Mouse (Mus musculus) heart, embryonic 14.5 days (tissue): ENCODE measurements at regions not wholly inside any gene's neighbourhood (a gene's known extent, or its start where the extent isn't known, plus 50 kb on each side); places are given as distances from the start of the nearest gene placed in this dataset.

ENCODE experiments used
- ATAC-seq: fragments of 200-750 bp; cut with Nextera tagmentation; 2 replicates; pipeline ENCODE4 v1.8.0; 2017; ENCODE audit warnings: low read depth, moderate TSS enrichment; ENCODE audit not compliant: insufficient number of reproducible peaks, insufficient read depth, low FRiP score
- H3K27ac ChIP-seq, 2 experiments: fragments of 200-500 bp in 1 of 2; fragments of 300-500 bp in 1 of 2; sonication (generic) in 1 of 2; replicated peaks in 1 of 2; 2 replicates each; pipeline ENCODE4 v1.5.1; 2012 to 2014; ENCODE audit warnings: low read depth in 2 of 2, low read length in 2 of 2, control low read depth in 1 of 2, mild to moderate bottlenecking in 1 of 2, mixed read lengths in 1 of 2; ENCODE audit not compliant: control insufficient read depth in 1 of 2, insufficient read depth in 1 of 2
- H3K27me3 ChIP-seq: fragments of 300-500 bp; sonication (generic); 2 replicates; pipeline ENCODE4 v1.6.1; 2014; ENCODE audit warnings: mild to moderate bottlenecking, low read length, control low read depth; ENCODE audit not compliant: control insufficient read depth, insufficient read depth
- H3K36me3 ChIP-seq: fragments of 300-500 bp; sonication (generic); 2 replicates; pipeline ENCODE4 v1.6.1; 2014; ENCODE audit warnings: mild to moderate bottlenecking, control low read depth, low read length, mixed read lengths; ENCODE audit not compliant: control insufficient read depth, insufficient read depth
- H3K4me1 ChIP-seq, 2 experiments: fragments of 200-500 bp in 1 of 2; fragments of 300-500 bp in 1 of 2; sonication (generic) in 1 of 2; 2 replicates each; pipeline ENCODE4 v1.6.1; 2012 to 2014; ENCODE audit warnings: low read length in 2 of 2, control low read depth in 1 of 2, mixed read lengths in 1 of 2; ENCODE audit not compliant: control insufficient read depth in 2 of 2, insufficient read depth in 2 of 2
- H3K4me2 ChIP-seq: fragments of 300-500 bp; sonication (generic); 2 replicates; pipeline ENCODE4 v1.6.1; 2014; ENCODE audit warnings: mild to moderate bottlenecking, low read length
- H3K4me3 ChIP-seq, 2 experiments: fragments of 200-500 bp in 1 of 2; fragments of 300-500 bp in 1 of 2; sonication (generic) in 1 of 2; 2 replicates each; pipeline ENCODE4 v1.5.1; 2012 to 2014; ENCODE audit warnings: low read length in 2 of 2, mild to moderate bottlenecking in 2 of 2, control low read depth in 1 of 2, low read depth in 1 of 2, moderate library complexity in 1 of 2; ENCODE audit not compliant: control insufficient read depth in 1 of 2, insufficient read depth in 1 of 2
- H3K9ac ChIP-seq: fragments of 300-500 bp; sonication (generic); 2 replicates; pipeline ENCODE4 v1.6.1; 2014; ENCODE audit warnings: mild to moderate bottlenecking, low read length
- H3K9me3 ChIP-seq: fragments of 300-500 bp; sonication (generic); 2 replicates; pipeline ENCODE4 v1.6.1; 2016; ENCODE audit warnings: low read length, control low read depth; ENCODE audit not compliant: control insufficient read depth
- WGBS: fragments of 180-500 bp; shearing (Covaris S2); extraction: QIAGEN DNeasy Blood & Tissue Kit; methylation state at CpG from one replicate; pipeline ENCODE4 v1.1.7; 2014; 5-methylcytosine and 5-hydroxymethylcytosine counted together

DNA sequence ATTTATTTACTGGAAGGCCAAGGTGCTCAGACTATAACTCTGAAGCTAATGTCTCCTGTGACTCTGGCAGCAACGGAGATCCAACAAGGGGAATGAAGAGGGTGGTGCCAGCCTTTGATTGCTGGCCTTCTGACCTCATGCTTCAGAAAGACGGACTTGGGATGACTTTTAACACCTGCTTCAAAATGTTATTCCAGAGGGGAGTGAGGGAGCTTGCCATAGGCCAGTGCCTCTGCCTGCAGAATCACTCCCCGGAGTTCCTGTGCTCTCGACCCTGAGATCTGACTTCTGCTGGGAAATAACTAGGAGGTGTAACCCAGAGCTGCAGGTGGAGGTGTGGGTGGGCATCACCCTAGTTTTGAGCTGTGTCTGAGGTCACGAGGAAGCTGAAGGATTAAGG, 78.9 kb upstream of the Cxcr4 start:
- Histone ChIP-seq H3K36me3 (no peaks in the 10 kb centered on the region), H3K4me1 (peaks cover 0 to 3% of the 10 kb centered on the region in 2 experiments; a peak in 1 of 4 replicates), H3K9me3 (0 out of 2 replicates have a peak, but pooled peaks cover 3% of the 10 kb centered on the region), H3K4me3 (no peak overlapping the region), H3K27me3 (no peaks in the 10 kb centered on the region), H3K27ac (no peak overlapping the region), H3K4me2 (no peak overlapping the region), H3K9ac (no peak overlapping the region)
- no peak for ATAC-seq
- WGBS: 58% methylated on average over 5 of the region's 5 CpGs

DNA sequence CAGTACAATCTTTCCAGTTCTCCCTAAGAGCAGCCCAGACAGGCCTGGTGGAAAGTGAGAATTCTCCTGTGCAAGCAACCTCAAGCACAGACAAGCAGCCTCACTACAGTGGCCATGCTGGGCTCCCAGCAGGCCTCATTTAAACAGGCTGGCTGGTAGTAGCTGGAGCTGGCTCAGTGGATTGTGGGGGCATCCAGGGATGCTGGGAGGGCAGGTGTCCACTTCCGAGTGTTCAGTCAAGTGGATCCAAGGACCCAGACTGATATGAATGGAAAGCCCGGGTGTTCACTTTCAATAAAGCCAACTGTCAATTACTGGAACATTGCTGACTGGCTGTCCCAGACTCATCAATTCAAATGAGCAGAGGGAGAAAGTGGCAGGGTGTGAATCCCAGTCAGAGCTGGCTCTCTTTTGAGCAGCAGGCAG, 77.2 kb upstream of the Cxcr4 start:
- Histone ChIP-seq H3K27ac (no peak overlapping the region), H3K4me3 (no peak overlapping the region), H3K4me2 (no peak overlapping the region), H3K4me1 (peaks cover 0 to 3% of the 10 kb centered on the region in 2 experiments; a peak in 1 of 4 replicates), H3K9me3 (0 out of 2 replicates have a peak, but pooled peaks cover 3% of the 10 kb centered on the region), H3K9ac (no peak overlapping the region), H3K36me3 (no peaks in the 10 kb centered on the region), H3K27me3 (no peaks in the 10 kb centered on the region)
- ATAC-seq: no peak
- 49% methylated on average over 2 of the region's 2 CpGs for WGBS

DNA sequence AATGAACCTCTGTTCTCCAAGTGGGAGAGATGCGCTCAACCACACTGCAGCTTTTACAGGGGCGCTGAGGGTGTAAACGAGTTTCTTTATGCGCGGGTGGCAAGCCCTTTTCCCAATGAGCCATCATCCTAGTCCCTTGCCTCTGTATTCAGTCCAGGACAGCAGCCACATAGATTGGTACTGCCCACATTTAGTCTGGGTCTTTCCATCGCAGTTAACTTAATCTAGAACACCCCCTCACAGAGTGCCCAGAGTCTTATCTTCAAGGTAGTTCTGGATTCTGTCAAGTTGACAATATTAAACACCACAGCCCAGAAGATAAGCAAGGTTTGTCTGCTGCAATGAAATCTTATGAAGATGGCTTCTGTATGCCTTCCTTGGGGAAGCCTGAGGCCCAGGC, 76.6 kb upstream of the Cxcr4 start:
- Histone ChIP-seq H3K36me3 (no peaks in the 10 kb centered on the region), H3K4me3 (no peak overlapping the region), H3K9me3 (0 out of 2 replicates have a peak, but pooled peaks cover 3% of the 10 kb centered on the region), H3K4me2 (no peak overlapping the region), H3K9ac (no peak overlapping the region), H3K27me3 (no peaks in the 10 kb centered on the region), H3K4me1 (peaks cover 0 to 3% of the 10 kb centered on the region in 2 experiments; a peak in 1 of 4 replicates), H3K27ac (no peak overlapping the region)
- WGBS: 64% methylated on average over 6 of the region's 6 CpGs
- no peak for ATAC-seq

DNA sequence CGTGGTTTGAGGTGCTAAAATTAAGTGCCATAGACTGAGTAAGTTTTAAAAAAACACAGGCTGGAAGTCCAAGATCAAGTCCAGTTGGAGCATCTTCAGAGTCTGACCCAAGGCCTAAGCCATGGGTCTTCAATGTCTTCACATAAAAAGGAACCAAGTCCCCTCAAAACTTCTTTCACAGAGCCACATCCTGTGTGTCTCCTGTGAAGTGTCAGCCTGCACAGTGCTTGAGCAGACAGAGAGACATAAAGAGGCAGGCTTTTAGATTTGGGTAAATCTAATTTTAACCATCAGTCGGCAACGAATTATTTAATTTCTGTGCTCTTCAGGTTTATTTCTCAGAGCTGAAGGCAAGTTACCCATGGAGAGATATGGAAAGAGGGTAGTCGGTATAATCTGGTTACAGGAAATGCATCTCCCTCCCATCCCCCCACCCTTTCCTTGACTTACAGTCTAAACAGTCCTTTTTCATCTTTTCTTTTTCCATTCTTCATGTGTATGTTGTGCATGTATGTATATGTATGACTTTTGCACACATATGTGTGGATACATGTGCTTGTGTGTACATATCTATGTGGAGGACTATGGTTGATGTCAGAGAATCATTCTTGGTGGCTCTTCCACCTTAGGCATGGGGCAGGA, 75.1 kb upstream of the Cxcr4 start:
- Histone ChIP-seq H3K27me3 (no peaks in the 10 kb centered on the region), H3K9ac (no peak overlapping the region), H3K9me3 (0 out of 2 replicates have a peak, but pooled peaks cover 3% of the 10 kb centered on the region), H3K36me3 (no peaks in the 10 kb centered on the region), H3K4me2 (no peak overlapping the region), H3K4me3 (no peak overlapping the region), H3K4me1 (peaks cover 0 to 3% of the 10 kb centered on the region in 2 experiments; a peak in 1 of 4 replicates), H3K27ac (no peak overlapping the region)
- 75% methylated on average over 4 of the region's 4 CpGs for WGBS
- no peak for ATAC-seq

- Histone ChIP-seq H3K9ac (no peak overlapping the region), H3K27me3 (no peaks in the 10 kb centered on the region), H3K4me2 (no peak overlapping the region), H3K4me3 (no peak overlapping the region), H3K36me3 (no peaks in the 10 kb centered on the region), H3K27ac (no peak overlapping the region), H3K4me1 (no peaks in the 10 kb centered on the region), H3K9me3 (0 out of 2 replicates have a peak, but pooled peaks cover 3% of the 10 kb centered on the region)
- no peak for ATAC-seq
- WGBS: 88% methylated on average over 2 of the region's 2 CpGs
Observed at GRCm38 (mm10) chr1:128663207-128663606, 71.1 kb upstream of the Cxcr4 start.

- Histone ChIP-seq H3K4me2 (no peak overlapping the region), H3K36me3 (no peaks in the 10 kb centered on the region), H3K4me1 (no peaks in the 10 kb centered on the region), H3K27me3 (no peaks in the 10 kb centered on the region), H3K4me3 (no peak overlapping the region), H3K27ac (no peak overlapping the region), H3K9me3 (no peaks in the 10 kb centered on the region), H3K9ac (no peak overlapping the region)
- 79% methylated on average over 1 of the region's 1 CpGs for WGBS
- ATAC-seq: no peak
Observed at GRCm38 (mm10) chr1:128659857-128660256, 67.8 kb upstream of the Cxcr4 start.

GRCm38 (mm10) chr1:128658802-128659201, 66.7 kb upstream of the Cxcr4 start:
- Histone ChIP-seq H3K27me3 (no peaks in the 10 kb centered on the region), H3K27ac (no peak overlapping the region), H3K9me3 (no peaks in the 10 kb centered on the region), H3K9ac (no peak overlapping the region), H3K4me1 (no peaks in the 10 kb centered on the region), H3K36me3 (no peaks in the 10 kb centered on the region), H3K4me2 (no peak overlapping the region), H3K4me3 (no peak overlapping the region)
- ATAC-seq: no peak
- WGBS: 14% methylated on average over 2 of the region's 2 CpGs
